Mouse (Mus musculus): ENCODE results near the gene Prpf4. TPM values are rescaled to one million over a fixed set of nuclear protein-coding genes. Genes with fewer than 3 reads are reported as not detected.

Prpf4 gene
- total RNA-seq, 2 experiments from 2014 or later = 13.7 to 13.8 TPM

DNA sequence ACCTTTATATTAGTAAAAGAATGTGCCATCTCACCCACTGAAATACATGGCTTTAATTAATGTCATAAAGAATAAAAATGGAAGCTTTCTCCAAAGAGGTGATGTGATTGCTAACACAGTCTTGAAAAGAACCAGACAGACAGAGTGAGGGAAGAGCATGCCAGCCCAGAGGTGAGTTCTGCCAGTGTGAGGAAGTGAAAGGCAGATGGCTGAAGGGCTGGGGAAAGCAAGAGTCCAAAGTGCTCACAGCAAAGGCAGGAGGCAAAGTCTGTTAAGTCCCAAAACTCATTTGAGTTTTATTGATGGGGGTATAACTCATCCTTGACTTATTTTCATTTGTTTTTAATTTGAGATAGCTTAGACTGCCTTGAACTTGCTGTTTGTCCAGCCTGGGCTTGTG, 22.1 kb downstream of the Prpf4 start:
- intact Hi-C loops (cut with DNase I; ENCODE audit: low total_unique reads) = no loop called here
- DNase-seq = no peak

DNA sequence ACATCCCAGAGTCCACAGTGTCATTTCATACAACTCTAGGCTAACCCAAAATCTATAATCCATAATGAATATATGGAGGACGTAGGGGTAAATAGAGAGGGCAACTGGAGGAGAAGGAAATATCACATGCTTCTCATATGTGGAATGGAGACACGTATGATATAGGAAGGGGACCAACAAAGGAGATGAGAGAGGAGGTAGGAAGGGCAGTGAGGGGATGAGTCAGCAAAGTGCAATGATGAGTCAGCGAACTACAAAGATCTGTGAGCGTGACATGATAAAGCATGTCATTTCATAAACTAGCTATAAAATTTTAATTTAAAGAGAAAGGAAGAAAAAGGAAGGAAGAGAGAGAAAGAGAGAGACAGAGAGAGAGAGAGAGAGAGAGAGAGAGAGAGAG, 22.9 kb downstream of the Prpf4 start:
- DNase-seq = no peak
- intact Hi-C loops (cut with DNase I; ENCODE audit: low total_unique reads) = no loop called here

- intact Hi-C loops (cut with DNase I; ENCODE audit: low total_unique reads) = no loop called here
- no peak for DNase-seq
Measured at GRCm38 (mm10) chr4:62433939-62434870, 25.6 kb downstream of the Prpf4 start.

DNA sequence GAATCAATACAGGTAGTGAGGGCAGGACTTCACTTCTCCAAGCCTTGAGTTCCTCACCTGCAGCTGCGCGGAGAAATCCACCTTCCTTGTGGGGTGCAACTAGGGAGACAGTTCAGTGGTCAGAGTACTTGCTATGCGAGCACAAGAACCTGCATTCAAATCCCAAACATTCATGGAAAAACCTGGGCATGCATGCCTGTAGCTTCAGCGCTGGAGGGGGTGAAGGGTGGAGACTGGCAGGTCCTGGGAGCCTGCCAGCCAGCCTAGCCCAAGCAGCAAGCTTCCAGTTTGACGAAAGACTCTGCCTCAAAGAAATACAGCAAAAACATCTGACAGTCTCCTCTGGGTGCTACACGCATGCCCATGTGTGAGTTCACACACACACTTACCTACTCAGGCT, 26.5 kb downstream of the Prpf4 start, which contains the start of gene Rnf183:
Rnf183 (minus strand) TSS at position 172 of the 400 bp plus-strand sequence.
- intact Hi-C loops (cut with DNase I; ENCODE audit: low total_unique reads) = no loop called here
- no peak for DNase-seq

GRCm38 (mm10) chr4:62437256-62437778, 28.7 kb downstream of the Prpf4 start:
- intact Hi-C loops (cut with DNase I; ENCODE audit: low total_unique reads) = no loop called here
- DNase-seq = no peak

DNA sequence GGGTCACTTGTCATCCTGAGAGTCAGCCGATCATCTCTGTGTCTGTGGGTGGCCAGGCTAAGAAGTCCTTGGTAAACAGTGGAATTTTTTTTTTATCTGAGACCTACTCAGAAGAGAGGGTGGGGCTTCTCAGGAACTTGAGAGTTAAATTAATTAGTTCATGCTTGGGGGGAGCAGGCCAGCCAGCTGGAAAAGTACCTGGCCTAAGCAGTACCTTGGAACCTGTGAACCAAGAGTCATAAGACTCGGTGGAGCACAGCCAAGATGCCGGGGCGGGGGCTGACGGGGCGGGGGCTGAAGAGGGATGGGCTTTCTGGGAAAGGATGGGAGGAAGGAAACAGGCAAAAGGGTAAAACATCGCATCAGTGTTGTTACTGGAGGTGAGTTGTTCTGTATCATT, 29.3 kb downstream of the Prpf4 start:
- intact Hi-C loops (cut with DNase I; ENCODE audit: low total_unique reads) = no loop called here
- DNase-seq = no peak

- intact Hi-C loops (cut with DNase I; ENCODE audit: low total_unique reads) = no loop called here
- DNase-seq = no peak
Measured at GRCm38 (mm10) chr4:62439793-62440192, 31.2 kb downstream of the Prpf4 start.

- no peak for DNase-seq
- intact Hi-C loops (cut with DNase I; ENCODE audit: low total_unique reads) = no loop called here
Measured at GRCm38 (mm10) chr4:62440544-62440943, 31.9 kb downstream of the Prpf4 start.

DNA sequence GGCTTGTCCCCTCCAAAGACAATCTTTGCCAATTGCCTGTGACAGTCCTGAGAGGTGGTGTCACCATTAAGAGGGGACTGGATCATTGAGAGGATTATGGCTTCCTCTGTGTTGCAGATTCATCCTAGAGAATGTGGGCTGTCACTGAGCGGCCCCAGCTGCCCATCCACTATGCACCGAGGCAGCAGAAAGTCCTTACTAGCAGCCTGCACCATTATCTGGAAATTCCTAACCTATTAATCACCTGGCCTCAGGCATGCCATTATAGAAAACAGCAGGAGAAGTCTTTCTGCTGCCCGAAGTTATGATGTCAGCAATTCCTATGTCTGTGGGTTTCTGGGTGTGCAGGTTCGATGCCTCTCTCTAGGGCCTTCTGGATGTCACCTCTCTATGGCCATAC, 32.4 kb downstream of the Prpf4 start:
- DNase-seq = no peak
- intact Hi-C loops (cut with DNase I; ENCODE audit: low total_unique reads) = no loop called here

DNA sequence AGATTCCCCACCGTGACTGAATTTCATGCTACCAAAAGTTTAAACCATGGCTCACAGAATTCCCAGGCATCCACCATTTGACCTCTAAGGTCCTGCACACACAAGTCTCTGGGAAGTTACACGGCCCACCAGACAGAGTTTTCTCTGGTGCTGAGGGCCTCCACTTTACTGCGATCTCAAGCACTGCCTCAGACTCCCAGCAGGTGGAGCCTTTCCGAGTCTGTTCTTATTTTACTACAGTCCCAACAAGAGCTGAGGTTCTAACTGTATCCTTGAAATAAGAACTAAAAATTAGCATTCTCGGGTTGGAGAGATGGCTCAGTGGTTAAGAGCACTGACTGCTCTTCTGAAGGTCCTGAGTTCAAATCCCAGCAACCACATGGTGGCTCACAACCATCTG, 46.4 kb downstream of the Prpf4 start:
- DNase-seq = peak; percentile 18
- intact Hi-C loops (cut with DNase I; ENCODE audit: low total_unique reads) = loop anchor here (5.0 kb wide), 1 partner anchor 52 kb away; no protein-coding TSS in a partner anchor

DNA sequence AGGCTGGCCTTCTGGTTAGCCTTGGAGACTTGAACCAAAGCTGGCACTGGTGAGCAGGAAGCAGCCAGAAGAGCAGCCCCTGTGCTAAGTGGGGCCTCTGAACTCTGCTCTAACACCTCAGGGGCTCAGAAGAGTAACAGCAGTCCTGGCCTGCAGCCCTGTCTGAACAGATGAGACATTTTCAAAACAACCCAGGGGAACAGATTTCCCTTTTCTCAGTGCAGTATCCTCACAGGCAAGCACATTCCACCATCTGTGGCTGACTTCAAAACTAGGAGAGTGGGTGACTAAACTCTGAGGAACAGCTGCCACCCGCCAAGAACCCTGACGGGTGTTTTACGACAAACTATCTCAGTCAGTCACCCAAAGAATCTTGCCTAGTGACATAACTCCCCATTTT, 50.5 kb downstream of the Prpf4 start:
- DNase-seq = no peak
- intact Hi-C loops (cut with DNase I; ENCODE audit: low total_unique reads) = no loop called here

GRCm38 (mm10) chr4:62460348-62460747, 51.8 kb downstream of the Prpf4 start:
- no peak for DNase-seq
- intact Hi-C loops (cut with DNase I; ENCODE audit: low total_unique reads) = no loop called here

DNA sequence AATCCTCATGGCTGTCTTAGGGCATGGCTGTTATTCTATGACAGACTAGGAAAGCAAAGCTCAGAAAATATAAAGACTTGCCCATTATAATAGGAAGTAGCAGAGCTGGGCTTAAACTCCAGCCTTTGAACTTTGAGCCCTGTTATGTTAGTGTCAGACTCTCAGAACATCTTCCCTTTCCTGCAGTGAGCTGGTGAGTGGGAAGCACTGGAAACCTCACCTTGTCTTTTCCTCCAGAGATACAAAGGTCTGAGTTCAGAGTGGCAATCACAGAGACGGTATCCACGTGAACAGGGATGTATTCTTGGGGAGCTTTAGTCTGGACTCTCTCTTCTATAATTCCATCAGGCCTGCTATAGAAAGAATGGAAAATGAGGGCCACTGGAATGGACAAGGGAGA, 54.5 kb downstream of the Prpf4 start:
- DNase-seq = no peak
- intact Hi-C loops (cut with DNase I; ENCODE audit: low total_unique reads) = no loop called here

DNA sequence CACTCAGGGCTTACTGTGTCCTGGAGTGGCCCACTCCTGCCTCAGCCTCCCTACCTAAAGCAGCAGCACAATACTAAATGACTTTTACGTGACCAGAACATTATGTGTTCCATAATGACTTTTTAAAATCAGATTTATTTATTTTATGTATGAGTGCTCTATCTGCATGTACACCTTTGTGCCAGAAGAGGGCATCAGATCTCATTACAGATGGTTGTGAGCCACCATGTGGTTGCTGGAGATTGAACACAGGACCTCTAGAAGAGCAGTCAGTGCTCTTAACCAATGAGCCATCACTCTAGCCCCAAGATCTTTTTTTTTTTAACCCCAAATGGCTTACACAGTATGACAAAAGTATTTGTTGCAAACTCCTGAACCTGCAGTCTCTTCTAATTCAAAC, 59.6 kb downstream of the Prpf4 start:
- no peak for DNase-seq
- intact Hi-C loops (cut with DNase I; ENCODE audit: low total_unique reads) = no loop called here

DNA sequence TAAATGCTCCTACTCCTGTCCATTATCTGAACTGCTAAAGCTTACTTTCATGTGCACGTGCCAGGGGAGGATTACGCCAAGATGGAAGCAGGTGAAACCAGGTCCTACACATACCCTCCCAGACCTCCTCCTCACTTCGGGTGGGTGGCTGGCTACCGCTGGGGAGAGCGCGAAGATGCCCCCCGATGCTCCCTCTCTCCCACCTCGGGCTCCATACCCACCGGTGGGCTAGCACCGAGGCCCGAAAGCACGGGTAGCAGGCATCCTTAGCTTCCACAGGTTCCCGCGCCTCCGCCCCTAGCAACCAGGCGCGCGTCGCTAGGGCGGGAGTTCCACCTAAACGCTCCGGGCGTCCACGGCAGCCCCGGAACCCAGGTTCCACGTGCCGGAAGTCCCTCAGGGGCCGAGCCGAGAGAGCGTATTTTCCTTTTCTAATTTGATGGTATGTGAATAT, 62.0 kb downstream of the Prpf4 start, which contains the start of gene Wdr31:
Wdr31 (minus strand) TSS at position 299 of the 454 bp plus-strand sequence.
- peak; percentile 71 for DNase-seq
- intact Hi-C loops (cut with DNase I; ENCODE audit: low total_unique reads) = no loop called here

DNA sequence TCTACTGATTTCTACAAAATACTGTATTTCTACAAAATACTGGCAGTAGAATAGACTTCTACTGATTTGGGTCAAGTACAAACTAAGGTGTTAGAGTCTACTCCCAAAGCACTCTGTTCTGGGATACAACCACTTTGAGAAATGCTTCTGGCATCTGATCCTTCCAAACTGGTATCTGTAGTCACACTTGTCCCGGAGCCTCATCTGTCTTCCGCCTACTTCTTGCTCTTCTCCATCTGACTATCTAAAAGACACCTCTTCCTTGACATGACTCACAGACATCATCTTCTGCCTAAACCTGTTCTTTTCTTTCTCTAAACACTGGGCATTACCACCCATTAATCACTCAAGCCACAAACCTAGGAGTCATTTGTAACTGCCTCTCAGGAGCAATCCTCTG, 63.5 kb downstream of the Prpf4 start:
- intact Hi-C loops (cut with DNase I; ENCODE audit: low total_unique reads) = no loop called here

GRCm38 (mm10) chr4:62475131-62475530, 66.5 kb downstream of the Prpf4 start:
- no peak for DNase-seq
- intact Hi-C loops (cut with DNase I; ENCODE audit: low total_unique reads) = no loop called here

More for the DNA sequence above, 63.5 kb downstream of the Prpf4 start:
- DNase-seq = no peak

DNA sequence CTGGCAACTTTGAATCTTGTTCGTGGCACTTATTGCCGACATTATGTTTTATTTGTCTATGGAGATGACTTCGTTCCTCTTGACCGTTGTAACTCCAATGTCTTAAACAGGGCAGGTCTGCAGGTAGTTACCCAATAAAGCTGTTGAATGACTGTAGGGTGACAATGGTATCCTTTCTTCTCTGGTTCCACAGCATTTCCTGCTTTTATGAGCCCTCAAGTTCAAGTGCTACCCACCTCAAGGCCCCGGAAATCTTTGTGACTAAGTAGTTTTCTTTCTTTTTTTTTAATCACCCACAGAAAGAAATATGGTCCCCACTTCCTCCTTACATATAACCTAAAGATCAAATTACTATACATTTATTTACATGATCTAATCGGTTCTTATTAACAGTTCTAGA, 67.2 kb downstream of the Prpf4 start:
- intact Hi-C loops (cut with DNase I; ENCODE audit: low total_unique reads) = no loop called here
- no peak for DNase-seq
